Mouse (Mus musculus): ENCODE measurements around the gene Skap2.

Skap2 gene

GRCm38 (mm10) chr6:51850030-51850817 lies 162.1 kb downstream of the Skap2 start:
- DNase-seq (ENCODE audit: low read depth, low spot score), result no peak

- DNase-seq (ENCODE audit: low read depth, low spot score), result no peak
Observed at GRCm38 (mm10) chr6:51849561-51849960, 162.8 kb downstream of the Skap2 start.

- no peak for DNase-seq (ENCODE audit: low read depth, low spot score)
Observed at GRCm38 (mm10) chr6:51844106-51844505, 168.2 kb downstream of the Skap2 start.

- DNase-seq (ENCODE audit: low read depth, low spot score), result no peak
Observed at GRCm38 (mm10) chr6:51843081-51843480, 169.3 kb downstream of the Skap2 start.

GRCm38 (mm10) chr6:51838177-51838576 lies 174.2 kb downstream of the Skap2 start:
- no peak for DNase-seq (ENCODE audit: low read depth, low spot score)

- no peak for DNase-seq (ENCODE audit: low read depth, low spot score)
Observed at GRCm38 (mm10) chr6:51833362-51833761, 179.0 kb downstream of the Skap2 start.

GRCm38 (mm10) chr6:51825621-51826021 lies 186.7 kb downstream of the Skap2 start:
- DNase-seq (ENCODE audit: low read depth, low spot score), result no peak

GRCm38 (mm10) chr6:51824136-51824830 lies 188.1 kb downstream of the Skap2 start:
- no peak for DNase-seq (ENCODE audit: low read depth, low spot score)

- DNase-seq (ENCODE audit: low read depth, low spot score), result no peak
Observed at GRCm38 (mm10) chr6:51822049-51822448, 190.3 kb downstream of the Skap2 start.

GRCm38 (mm10) chr6:51820853-51821252 lies 191.5 kb downstream of the Skap2 start:
- no peak for DNase-seq (ENCODE audit: low read depth, low spot score)

GRCm38 (mm10) chr6:51816892-51817621 lies 195.3 kb downstream of the Skap2 start:
- DNase-seq (ENCODE audit: low read depth, low spot score), result no peak

- DNase-seq (ENCODE audit: low read depth, low spot score), result no peak
Observed at GRCm38 (mm10) chr6:51810906-51811305, 201.4 kb downstream of the Skap2 start.

GRCm38 (mm10) chr6:51809164-51809824 lies 203.1 kb downstream of the Skap2 start:
- DNase-seq (ENCODE audit: low read depth, low spot score), result no peak

GRCm38 (mm10) chr6:51808011-51808410 lies 204.3 kb downstream of the Skap2 start:
- DNase-seq (ENCODE audit: low read depth, low spot score), result no peak

Data from brain, embryonic 18.5 days (tissue).